Mouse (Mus musculus) heart, embryonic 13.5 days (tissue): ENCODE measurements around the gene Nup133. TPM values are rescaled to one million over a fixed set of nuclear protein-coding genes. Genes with fewer than 3 reads are reported as not detected.
A peak's percentile ranks its signal among the peaks of the same experiment; 100 is the strongest.

Experiments
- ATAC-seq: fragments of 200-750 bp; cut with Nextera tagmentation; 2 replicates; pipeline ENCODE4 v1.8.0; 2017; ENCODE audit warnings: moderate TSS enrichment; ENCODE audit not compliant: insufficient number of reproducible peaks, low FRiP score, low TSS enrichment; ENCODE audit errors: extremely low read depth
- H3K27ac ChIP-seq: fragments of 300-500 bp; sonication (generic); replicated peaks from 2 replicates; pipeline ENCODE4 v1.5.1; 2015; ENCODE audit warnings: moderate library complexity, mild to moderate bottlenecking, inconsistent platforms
- H3K27me3 ChIP-seq: fragments of 300-500 bp; sonication (generic); replicated peaks from 2 replicates; pipeline ENCODE4 v1.6.1; 2015; ENCODE audit warnings: mild to moderate bottlenecking, inconsistent platforms
- H3K36me3 ChIP-seq: fragments of 300-500 bp; sonication (generic); 2 replicates; pipeline ENCODE4 v1.6.1; 2015; ENCODE audit warnings: mild to moderate bottlenecking, inconsistent platforms
- H3K4me1 ChIP-seq: fragments of 300-500 bp; sonication (generic); 2 replicates; pipeline ENCODE4 v1.6.1; 2015; ENCODE audit warnings: inconsistent platforms
- H3K4me2 ChIP-seq: fragments of 300-500 bp; sonication (generic); 2 replicates; pipeline ENCODE4 v1.6.1; 2015; ENCODE audit warnings: inconsistent platforms, mild to moderate bottlenecking, moderate library complexity
- H3K4me3 ChIP-seq: fragments of 300-500 bp; sonication (generic); 2 replicates; pipeline ENCODE4 v1.5.1; 2015; ENCODE audit warnings: moderate library complexity, mild to moderate bottlenecking, inconsistent platforms
- H3K9ac ChIP-seq: fragments of 300-500 bp; sonication (generic); 2 replicates; pipeline ENCODE4 v1.6.1; 2015; ENCODE audit warnings: inconsistent platforms, mild to moderate bottlenecking, moderate library complexity
- H3K9me3 ChIP-seq: fragments of 300-500 bp; sonication (generic); 2 replicates; pipeline ENCODE4 v1.6.1; 2016; ENCODE audit warnings: inconsistent platforms
- WGBS: fragments of 180-500 bp; shearing (Covaris S2); methylation state at CpG from one replicate; pipeline ENCODE4 v1.1.7; 2015; ENCODE audit warnings: mixed read lengths; 5-methylcytosine and 5-hydroxymethylcytosine counted together
- polyA plus RNA-seq: library from polyadenylated mRNA; unstranded; fragments of >200 nt; fragmentation: Nextera tagmentation; extraction: Ambion mirVana; gene quantifications from 2 replicates; pipeline ENCODE4 v1.2.1, GENCODE M21; 2015

Nup133 gene
- polyA plus RNA-seq, 1 experiment from 2014 or later = 24.4 TPM

GRCm38 (mm10) chr8:123896366-123896761, 52.7 kb downstream of the Nup133 start:
- no peak overlapping the region for H3K4me3 ChIP-seq
- no peak overlapping the region for H3K27ac ChIP-seq
- peaks cover 33% of the 10 kb centered on the region for H3K4me1 ChIP-seq
- peaks cover 28% of the 10 kb centered on the region for H3K36me3 ChIP-seq
- no peaks in the 10 kb centered on the region for H3K9me3 ChIP-seq
- no peak overlapping the region for H3K4me2 ChIP-seq
- peaks cover 58% of the 10 kb centered on the region for H3K27me3 ChIP-seq
- 58% methylated on average over 14 of the region's 14 CpGs for whole genome bisulfite sequencing
- H3K9ac ChIP-seq = no peak overlapping the region
- ATAC-seq = no peak

GRCm38 (mm10) chr8:123895680-123896365, 53.2 kb downstream of the Nup133 start:
- H3K27ac ChIP-seq = no peak overlapping the region
- no peaks in the 10 kb centered on the region for H3K9me3 ChIP-seq
- peaks cover 23% of the 10 kb centered on the region for H3K36me3 ChIP-seq
- H3K27me3 ChIP-seq = peaks cover 64% of the 10 kb centered on the region
- H3K4me1 ChIP-seq = peaks cover 33% of the 10 kb centered on the region
- ATAC-seq = no peak
- H3K4me2 ChIP-seq = no peak overlapping the region
- no peak overlapping the region for H3K9ac ChIP-seq
- WGBS = 59% methylated on average over 9 of the region's 9 CpGs
- H3K4me3 ChIP-seq = no peak overlapping the region

GRCm38 (mm10) chr8:123895230-123895629, 53.8 kb downstream of the Nup133 start:
- no peak for ATAC-seq
- Histone ChIP-seq H3K27ac (no peak overlapping the region), H3K9ac (no peak overlapping the region), H3K9me3 (no peaks in the 10 kb centered on the region), H3K4me1 (peaks cover 33% of the 10 kb centered on the region), H3K4me2 (no peak overlapping the region), H3K27me3 (peaks cover 70% of the 10 kb centered on the region), H3K36me3 (peaks cover 17% of the 10 kb centered on the region), H3K4me3 (no peak overlapping the region)
- WGBS = 83% methylated on average over 4 of the region's 4 CpGs

- peak within 1 kb of the TSS; percentile 55 for H3K4me2 ChIP-seq
- WGBS = 19% methylated on average over 15 of the region's 15 CpGs
- H3K27me3 ChIP-seq = peaks cover 76% of the 10 kb centered on the region
- no peaks in the 10 kb centered on the region for H3K9me3 ChIP-seq
- no peak within 1 kb of the TSS for H3K9ac ChIP-seq
- no peak within 1 kb of the TSS for H3K27ac ChIP-seq
- peaks cover 12% of the 10 kb centered on the region for H3K36me3 ChIP-seq
- peak within 1 kb of the TSS; percentile 26 for H3K4me3 ChIP-seq
- no peak; the same call in 1 of the 2 replicates for ATAC-seq
- peaks cover 33% of the 10 kb centered on the region for H3K4me1 ChIP-seq
These were observed 54.5 kb downstream of the Nup133 start, which contains the start of gene Acta1 for GRCm38 (mm10) chr8:123894502-123895097. TSS of gene Acta1 (minus strand) at chr8:123894751.

GRCm38 (mm10) chr8:123893413-123893812, 55.7 kb downstream of the Nup133 start:
- ATAC-seq = no peak
- WGBS = 53% methylated on average over 11 of the region's 11 CpGs
- Histone ChIP-seq H3K9ac (no peak overlapping the region), H3K27me3 (peaks cover 83% of the 10 kb centered on the region), H3K4me2 (peak overlapping the region; percentile 55), H3K9me3 (no peaks in the 10 kb centered on the region), H3K4me1 (peaks cover 33% of the 10 kb centered on the region), H3K36me3 (peaks cover under 1% of the 10 kb centered on the region), H3K4me3 (peak overlapping the region; percentile 30; the same call in 1 of the 2 replicates), H3K27ac (no peak overlapping the region)

GRCm38 (mm10) chr8:123892586-123893155, 56.4 kb downstream of the Nup133 start:
- H3K36me3 ChIP-seq = no peaks in the 10 kb centered on the region; the same call in 1 of the 2 replicates
- WGBS = 16% methylated on average over 30 of the region's 30 CpGs
- no peak overlapping the region for H3K9ac ChIP-seq
- H3K9me3 ChIP-seq = no peaks in the 10 kb centered on the region
- no peak for ATAC-seq
- peak overlapping the region; percentile 30 for H3K4me3 ChIP-seq
- peaks cover 33% of the 10 kb centered on the region for H3K4me1 ChIP-seq
- H3K27ac ChIP-seq = no peak overlapping the region
- peaks cover 83% of the 10 kb centered on the region for H3K27me3 ChIP-seq
- H3K4me2 ChIP-seq = peak overlapping the region; percentile 55

- Histone ChIP-seq H3K4me3 (peak overlapping the region; percentile 30), H3K4me2 (peak overlapping the region; percentile 55)
These were observed 57.0 kb downstream of the Nup133 start for GRCm38 (mm10) chr8:123891883-123892585.

GRCm38 (mm10) chr8:123891271-123891670, 57.8 kb downstream of the Nup133 start:
- H3K4me3 ChIP-seq = peak overlapping the region; percentile 30

More at GRCm38 (mm10) chr8:123891883-123892585, 57.0 kb downstream of the Nup133 start:
- peaks cover 81% of the 10 kb centered on the region for H3K27me3 ChIP-seq
- peaks cover 33% of the 10 kb centered on the region for H3K4me1 ChIP-seq
- H3K9me3 ChIP-seq = no peaks in the 10 kb centered on the region
- H3K27ac ChIP-seq = no peak overlapping the region
- no peak for ATAC-seq
- WGBS = 6% methylated on average over 49 of the region's 49 CpGs
- no peak overlapping the region for H3K9ac ChIP-seq
- no peaks in the 10 kb centered on the region for H3K36me3 ChIP-seq

GRCm38 (mm10) chr8:123889797-123890196, 59.3 kb downstream of the Nup133 start:
- peaks cover 77% of the 10 kb centered on the region for H3K27me3 ChIP-seq
- no peak overlapping the region for H3K4me3 ChIP-seq
- ATAC-seq = no peak

More at GRCm38 (mm10) chr8:123891271-123891670, 57.8 kb downstream of the Nup133 start:
- WGBS = under 1% methylated on average over 11 of the region's 11 CpGs
- no peaks in the 10 kb centered on the region for H3K36me3 ChIP-seq
- H3K27ac ChIP-seq = no peak overlapping the region
- no peak overlapping the region for H3K9ac ChIP-seq
- H3K4me2 ChIP-seq = peak overlapping the region; percentile 55
- peaks cover 33% of the 10 kb centered on the region for H3K4me1 ChIP-seq
- peaks cover 79% of the 10 kb centered on the region for H3K27me3 ChIP-seq
- no peaks in the 10 kb centered on the region for H3K9me3 ChIP-seq
- ATAC-seq = no peak

GRCm38 (mm10) chr8:123887956-123888355, 61.1 kb downstream of the Nup133 start:
- Histone ChIP-seq H3K27ac (no peak overlapping the region), H3K27me3 (peaks cover 63% of the 10 kb centered on the region), H3K4me1 (peaks cover 37% of the 10 kb centered on the region), H3K4me2 (no peak overlapping the region), H3K9ac (no peak overlapping the region), H3K36me3 (no peaks in the 10 kb centered on the region), H3K9me3 (no peaks in the 10 kb centered on the region), H3K4me3 (no peak overlapping the region)
- ATAC-seq = no peak
- WGBS = 83% methylated on average over 2 of the region's 2 CpGs

More at GRCm38 (mm10) chr8:123889797-123890196, 59.3 kb downstream of the Nup133 start:
- Histone ChIP-seq H3K27ac (no peak overlapping the region), H3K4me1 (peaks cover 30% of the 10 kb centered on the region), H3K9me3 (no peaks in the 10 kb centered on the region), H3K4me2 (no peak overlapping the region), H3K36me3 (no peaks in the 10 kb centered on the region), H3K9ac (no peak overlapping the region)
- 56% methylated on average over 4 of the region's 4 CpGs for WGBS

GRCm38 (mm10) chr8:123887163-123887562, 61.9 kb downstream of the Nup133 start:
- ATAC-seq = no peak
- Histone ChIP-seq H3K4me1 (peaks cover 37% of the 10 kb centered on the region), H3K36me3 (no peaks in the 10 kb centered on the region), H3K4me2 (no peak overlapping the region), H3K4me3 (no peak overlapping the region), H3K9ac (no peak overlapping the region), H3K9me3 (no peaks in the 10 kb centered on the region), H3K27ac (no peak overlapping the region), H3K27me3 (peaks cover 56% of the 10 kb centered on the region)
- WGBS = 81% methylated on average over 4 of the region's 4 CpGs
